Mouse (Mus musculus) leukemia stem cell, adult 10-12 weeks (primary cell): ENCODE data around the gene Htr2a. TPM values are rescaled to one million over a fixed set of nuclear protein-coding genes. Genes with fewer than 3 reads are reported as not detected.

Experiments
- polyA plus RNA-seq: library from polyadenylated mRNA; stranded (reverse); fragments of >175 nt; gene quantifications from 2 replicates; pipeline ENCODE4 v1.2.3, GENCODE M21; 2012; ENCODE audit warnings: low replicate concordance

Gene Htr2a
- polyA plus RNA-seq, result 0.51 TPM in 1 of 2 replicates, not detected in the other

GRCm38 (mm10) chr14:74640819-74641381, at the start of gene Htr2a:
Gene Htr2a (plus strand): TSS chr14:74640840.

GRCm38 (mm10) chr14:74732079-74732783, 91.6 kb downstream of the Htr2a start, which contains the start of gene Esd:
Gene Esd (plus strand): TSS chr14:74732297.

Other genes starting within 250 kb of the Htr2a start
- gene Esd, start 91.5 kb downstream of the Htr2a start, polyA plus RNA-seq, result 3.4 and 12.7 TPM in 2 replicates